Mouse (Mus musculus) ES-Bruce4 (cell line): Measurements from ENCODE around the gene Btg2. TPM values are rescaled to one million over a fixed set of nuclear protein-coding genes. Genes with fewer than 3 reads are reported as not detected.
A peak's percentile ranks its signal among the peaks of the same experiment; 100 is the strongest.

ENCODE experiments used
- H3K27ac ChIP-seq: 2 replicates; pipeline ENCODE4 v1.5.1; 2012; ENCODE audit warnings: low read length, inconsistent platforms; ENCODE audit not compliant: insufficient read depth
- H3K27me3 ChIP-seq: 2 replicates; pipeline ENCODE4 v1.6.1; 2012; ENCODE audit warnings: mild to moderate bottlenecking, low read length, inconsistent platforms; ENCODE audit not compliant: control insufficient read depth, poor library complexity, insufficient read depth, severe bottlenecking
- H3K36me3 ChIP-seq: 2 replicates; pipeline ENCODE4 v1.6.1; 2012; ENCODE audit warnings: inconsistent platforms, mild to moderate bottlenecking, low read length, moderate library complexity; ENCODE audit not compliant: control insufficient read depth, poor library complexity, insufficient read depth, severe bottlenecking
- H3K4me1 ChIP-seq: one replicate; pipeline ENCODE4 v1.8.1; 2011; ENCODE audit warnings: low read length; ENCODE audit not compliant: control insufficient read depth, insufficient read depth
- H3K4me3 ChIP-seq: 2 replicates; pipeline ENCODE4 v1.5.1; 2011; ENCODE audit warnings: low read depth, mild to moderate bottlenecking, low read length
- H3K9ac ChIP-seq: 2 replicates; pipeline ENCODE4 v1.6.1; 2012; ENCODE audit warnings: low read depth, mild to moderate bottlenecking, inconsistent platforms; ENCODE audit not compliant: poor library complexity, severe bottlenecking
- H3K9me3 ChIP-seq: replicated peaks from 2 replicates; pipeline ENCODE4 v1.6.1; 2012; ENCODE audit warnings: mild to moderate bottlenecking, low read length, inconsistent platforms; ENCODE audit not compliant: control insufficient read depth, poor library complexity, insufficient read depth, severe bottlenecking
- CTCF ChIP-seq: IDR thresholded peaks from one replicate; pipeline ENCODE4 v1.8.1; 2011; ENCODE audit warnings: low read depth, low read length
- EP300 ChIP-seq: IDR thresholded peaks from 2 replicates; pipeline ENCODE4 v1.6.1; 2011; ENCODE audit warnings: low read depth, low read length; ENCODE audit not compliant: insufficient read depth
- POLR2A ChIP-seq: IDR thresholded peaks from one replicate; pipeline ENCODE4 v1.8.1; 2011; ENCODE audit warnings: low read length; ENCODE audit not compliant: insufficient read depth
- polyA plus RNA-seq: library from polyadenylated mRNA; stranded (reverse); fragments of >200 nt; gene quantifications from 2 replicates; pipeline ENCODE4 v1.2.4, GENCODE M21; 2011; ENCODE audit warnings: low read depth; ENCODE audit not compliant: missing spikeins, insufficient read depth, insufficient read length

Btg2 gene
- polyA plus RNA-seq, result 109 and 112 TPM in 2 replicates

- Histone ChIP-seq H3K27ac (peak within 1 kb of the TSS; percentile 82), H3K4me3 (peak within 1 kb of the TSS; percentile 86), H3K36me3 (peaks cover 30% of the 10 kb centered on the region), H3K9me3 (no peaks in the 10 kb centered on the region), H3K9ac (peak within 1 kb of the TSS; percentile 94), H3K4me1 (peaks cover 5% of the 10 kb centered on the region), H3K27me3 (no peaks in the 10 kb centered on the region)
- TF ChIP-seq CTCF, result no peak
- peak; percentile 98 for TF ChIP-seq POLR2A
- TF ChIP-seq EP300, result 0 out of 2 replicates have a peak, but pooled peaks have one; percentile 28
These were observed at the start of gene Btg2 for GRCm38 (mm10) chr1:134078802-134079476. TSS of gene Btg2 (minus strand) at chr1:134079120.

- Histone ChIP-seq H3K27me3 (no peaks in the 10 kb centered on the region), H3K27ac (no peak overlapping the region), H3K4me1 (no peaks in the 10 kb centered on the region), H3K36me3 (no peaks in the 10 kb centered on the region), H3K9me3 (no peaks in the 10 kb centered on the region), H3K9ac (no peak overlapping the region), H3K4me3 (no peak overlapping the region)
- TF ChIP-seq CTCF (peak; percentile 60), EP300 (no peak)
These were observed 43.3 kb upstream of the Btg2 start for GRCm38 (mm10) chr1:134122195-134122594.

GRCm38 (mm10) chr1:134120179-134120578 is 41.3 kb upstream of the Btg2 start:
- Histone ChIP-seq H3K27ac (no peak overlapping the region), H3K9ac (no peak overlapping the region), H3K36me3 (no peaks in the 10 kb centered on the region), H3K9me3 (no peaks in the 10 kb centered on the region), H3K27me3 (no peaks in the 10 kb centered on the region), H3K4me1 (no peaks in the 10 kb centered on the region), H3K4me3 (no peak overlapping the region)
- peak; percentile 98 for TF ChIP-seq CTCF
- no peak for TF ChIP-seq EP300

GRCm38 (mm10) chr1:134117110-134117509 is 38.2 kb upstream of the Btg2 start:
- no peak overlapping the region for H3K27ac ChIP-seq
- no peaks in the 10 kb centered on the region for H3K4me1 ChIP-seq
- H3K27me3 ChIP-seq, result no peaks in the 10 kb centered on the region
- no peak for TF ChIP-seq POLR2A
- no peak for TF ChIP-seq CTCF
- no peak for TF ChIP-seq EP300
- no peak overlapping the region for H3K9ac ChIP-seq
- no peak overlapping the region for H3K4me3 ChIP-seq
- no peaks in the 10 kb centered on the region for H3K36me3 ChIP-seq
- H3K9me3 ChIP-seq, result no peaks in the 10 kb centered on the region

- no peak overlapping the region for H3K4me3 ChIP-seq
- no peak overlapping the region for H3K9ac ChIP-seq
- no peaks in the 10 kb centered on the region for H3K27me3 ChIP-seq
- H3K27ac ChIP-seq, result no peak overlapping the region
- H3K9me3 ChIP-seq, result no peaks in the 10 kb centered on the region
- TF ChIP-seq CTCF (no peak), EP300 (no peak), POLR2A (no peak)
- H3K4me1 ChIP-seq, result no peaks in the 10 kb centered on the region
- H3K36me3 ChIP-seq, result no peaks in the 10 kb centered on the region
These were observed 36.5 kb upstream of the Btg2 start for GRCm38 (mm10) chr1:134115424-134115823.

GRCm38 (mm10) chr1:134114730-134115129 is 35.8 kb upstream of the Btg2 start:
- TF ChIP-seq EP300 (no peak), POLR2A (no peak), CTCF (no peak)
- H3K27ac ChIP-seq, result no peak overlapping the region
- H3K36me3 ChIP-seq, result no peaks in the 10 kb centered on the region
- no peak overlapping the region for H3K4me3 ChIP-seq
- H3K27me3 ChIP-seq, result no peaks in the 10 kb centered on the region
- H3K4me1 ChIP-seq, result no peaks in the 10 kb centered on the region
- no peaks in the 10 kb centered on the region for H3K9me3 ChIP-seq
- H3K9ac ChIP-seq, result no peak overlapping the region
